Mouse (Mus musculus) retina, postnatal 1 day (tissue): ENCODE measurements around the gene Lmbr1l.
"Not testable (repeated sequence)": the region's sequence is repeated elsewhere in the genome, so short reads cannot be mapped to it uniquely, and the experiment has no call there.

Experiments
- DNase-seq: peaks from one replicate; pipeline ENCODE4 v3.0.0-alpha.2; 2012

Gene Lmbr1l

GRCm38 (mm10) chr15:98917538-98918498, at the start of gene Lmbr1l:
Gene Lmbr1l (minus strand): TSS chr15:98918231.
- DNase-seq: peak; percentile 100

GRCm38 (mm10) chr15:98959531-98959930, 41.5 kb upstream of the Lmbr1l start:
- no peak for DNase-seq

GRCm38 (mm10) chr15:98958901-98959420, 40.9 kb upstream of the Lmbr1l start:
- DNase-seq: no peak

- DNase-seq: no peak
Measured at GRCm38 (mm10) chr15:98957475-98957874, 39.4 kb upstream of the Lmbr1l start.

- no peak for DNase-seq
Measured at GRCm38 (mm10) chr15:98956000-98956399, 38.0 kb upstream of the Lmbr1l start.

- no peak for DNase-seq
Measured at GRCm38 (mm10) chr15:98955324-98955723, 37.3 kb upstream of the Lmbr1l start.

- DNase-seq: peak; percentile 80
Measured at GRCm38 (mm10) chr15:98954425-98955253, 36.6 kb upstream of the Lmbr1l start.

- peak; percentile 100 for DNase-seq
Measured at GRCm38 (mm10) chr15:98953401-98954356, 35.6 kb upstream of the Lmbr1l start, which contains the start of the genes Gm49450 and Tuba1a. Gene Gm49450 (minus strand): TSS chr15:98953551. Gene Tuba1a (minus strand): TSS chr15:98953703.

GRCm38 (mm10) chr15:98952751-98953400, 34.8 kb upstream of the Lmbr1l start:
- peak; percentile 76 for DNase-seq

GRCm38 (mm10) chr15:98952063-98952455, 34.0 kb upstream of the Lmbr1l start:
- no peak for DNase-seq

- DNase-seq: not testable (repeated sequence)
Measured at GRCm38 (mm10) chr15:98951122-98952062, 33.4 kb upstream of the Lmbr1l start.

- no peak for DNase-seq
Measured at GRCm38 (mm10) chr15:98949607-98949892, 31.5 kb upstream of the Lmbr1l start.

GRCm38 (mm10) chr15:98948857-98949606, 31.0 kb upstream of the Lmbr1l start:
- DNase-seq: no peak

- no peak for DNase-seq
Measured at GRCm38 (mm10) chr15:98948382-98948781, 30.4 kb upstream of the Lmbr1l start.

- DNase-seq: peak; percentile 68
Measured at GRCm38 (mm10) chr15:98947884-98948283, 29.9 kb upstream of the Lmbr1l start.

GRCm38 (mm10) chr15:98943133-98943532, 25.1 kb upstream of the Lmbr1l start:
- DNase-seq: no peak

GRCm38 (mm10) chr15:98942081-98942480, 24.1 kb upstream of the Lmbr1l start:
- no peak for DNase-seq

- DNase-seq: no peak
Measured at GRCm38 (mm10) chr15:98941539-98941938, 23.5 kb upstream of the Lmbr1l start.

- peak; percentile 71 for DNase-seq
Measured at GRCm38 (mm10) chr15:98940816-98941215, 22.8 kb upstream of the Lmbr1l start.
